Mouse (Mus musculus) heart, postnatal 0 days (tissue): Measurements from ENCODE around the gene Prg2. TPM values are rescaled to one million over a fixed set of nuclear protein-coding genes. Genes with fewer than 3 reads are reported as not detected.

Source experiments
- ATAC-seq: fragments of 200-750 bp; cut with Nextera tagmentation; 2 replicates; pipeline ENCODE4 v1.8.0; 2017; ENCODE audit warnings: low read depth, moderate number of reproducible peaks, moderate library complexity; ENCODE audit not compliant: insufficient read depth
- DNase-seq: peaks from one replicate; pipeline ENCODE4 v3.0.0-alpha.2; 2016; ENCODE audit warnings: low spot score
- H3K27ac ChIP-seq: fragments of 300-500 bp; sonication (generic); 2 replicates; pipeline ENCODE4 v1.5.1; 2014; ENCODE audit warnings: low read depth, mild to moderate bottlenecking
- H3K27me3 ChIP-seq: fragments of 300-500 bp; sonication (generic); 2 replicates; pipeline ENCODE4 v1.6.1; 2014; ENCODE audit warnings: low read length, mixed read lengths; ENCODE audit not compliant: control insufficient read depth, insufficient read depth
- H3K36me3 ChIP-seq: fragments of 300-500 bp; sonication (generic); replicated peaks from 2 replicates; pipeline ENCODE4 v1.6.1; 2014; ENCODE audit warnings: low read length, mixed read lengths; ENCODE audit not compliant: control insufficient read depth, insufficient read depth
- H3K4me1 ChIP-seq: fragments of 300-500 bp; sonication (generic); 2 replicates; pipeline ENCODE4 v1.6.1; 2014; ENCODE audit warnings: antibody characterized with exemption; ENCODE audit not compliant: control insufficient read depth, insufficient read depth
- H3K4me2 ChIP-seq: fragments of 300-500 bp; sonication (generic); 2 replicates; pipeline ENCODE4 v1.6.1; 2014; ENCODE audit warnings: low read depth, mild to moderate bottlenecking, low read length, moderate library complexity
- H3K4me3 ChIP-seq: fragments of 300-500 bp; sonication (generic); 2 replicates; pipeline ENCODE4 v1.5.1; 2014; ENCODE audit warnings: low read depth, low read length
- H3K9ac ChIP-seq: fragments of 300-500 bp; sonication (generic); replicated peaks from 2 replicates; pipeline ENCODE4 v1.6.1; 2014; ENCODE audit warnings: low read depth, low read length, mixed read lengths
- H3K9me3 ChIP-seq: fragments of 300-500 bp; sonication (generic); replicated peaks from 2 replicates; pipeline ENCODE4 v1.6.1; 2016; ENCODE audit warnings: low read length; ENCODE audit not compliant: control insufficient read depth
- CTCF ChIP-seq: IDR thresholded peaks from 2 replicates; pipeline ENCODE4 v1.5.1; 2016; ENCODE audit warnings: antibody characterized with exemption, control low read depth, low read depth
- EP300 ChIP-seq: IDR thresholded peaks from 2 replicates; pipeline ENCODE4 v1.6.1; 2016; ENCODE audit warnings: antibody characterized with exemption, low read depth
- WGBS: fragments of 180-500 bp; shearing (Covaris S2); extraction: QIAGEN DNeasy Blood & Tissue Kit; methylation state at CpG from one replicate; pipeline ENCODE4 v1.1.7; 2014; 5-methylcytosine and 5-hydroxymethylcytosine counted together
- polyA plus RNA-seq: library from polyadenylated mRNA; unstranded; fragments of >200 nt; fragmentation: Nextera tagmentation; extraction: Ambion mirVana; gene quantifications from 2 replicates; pipeline ENCODE4 v1.2.1, GENCODE M21; 2015
- total RNA-seq: library from RNA; depleted of rRNA; stranded (reverse); fragments of >200 nt; gene quantifications from 2 replicates; pipeline ENCODE4 v1.2.3, GENCODE M21; 2014; ENCODE audit warnings: low replicate concordance

Prg2 gene
- total and polyA plus RNA-seq, 2 experiments from 2014 or later = not detected

- H3K9me3 ChIP-seq = no peaks in the 10 kb centered on the region
- no peak overlapping the region for H3K9ac ChIP-seq
- WGBS = 84% methylated on average over 4 of the region's 4 CpGs
- DNase-seq = no peak
- 0 out of 2 replicates have a peak, but pooled peaks cover 5% of the 10 kb centered on the region for H3K4me1 ChIP-seq
- no peak for ATAC-seq
- no peak overlapping the region for H3K4me3 ChIP-seq
- H3K27ac ChIP-seq = no peak overlapping the region
- H3K4me2 ChIP-seq = no peak overlapping the region
- peaks cover 39% of the 10 kb centered on the region for H3K36me3 ChIP-seq
- TF ChIP-seq EP300 = no peak
- TF ChIP-seq CTCF = no peak
- no peaks in the 10 kb centered on the region for H3K27me3 ChIP-seq
Measured at GRCm38 (mm10) chr2:84941795-84942194, 38.5 kb upstream of the Prg2 start.

- no peak for ATAC-seq
- no peak overlapping the region for H3K4me2 ChIP-seq
- H3K36me3 ChIP-seq = peaks cover 76% of the 10 kb centered on the region
- DNase-seq = no peak
- no peak overlapping the region for H3K9ac ChIP-seq
- H3K4me1 ChIP-seq = no peaks in the 10 kb centered on the region
- H3K27me3 ChIP-seq = no peaks in the 10 kb centered on the region
- H3K9me3 ChIP-seq = no peaks in the 10 kb centered on the region
- no peak overlapping the region for H3K4me3 ChIP-seq
- H3K27ac ChIP-seq = no peak overlapping the region
- TF ChIP-seq CTCF (no peak), EP300 (no peak)
- 64% methylated on average over 3 of the region's 3 CpGs for whole genome bisulfite sequencing
Measured at GRCm38 (mm10) chr2:84947154-84947771, 33.0 kb upstream of the Prg2 start.

DNA sequence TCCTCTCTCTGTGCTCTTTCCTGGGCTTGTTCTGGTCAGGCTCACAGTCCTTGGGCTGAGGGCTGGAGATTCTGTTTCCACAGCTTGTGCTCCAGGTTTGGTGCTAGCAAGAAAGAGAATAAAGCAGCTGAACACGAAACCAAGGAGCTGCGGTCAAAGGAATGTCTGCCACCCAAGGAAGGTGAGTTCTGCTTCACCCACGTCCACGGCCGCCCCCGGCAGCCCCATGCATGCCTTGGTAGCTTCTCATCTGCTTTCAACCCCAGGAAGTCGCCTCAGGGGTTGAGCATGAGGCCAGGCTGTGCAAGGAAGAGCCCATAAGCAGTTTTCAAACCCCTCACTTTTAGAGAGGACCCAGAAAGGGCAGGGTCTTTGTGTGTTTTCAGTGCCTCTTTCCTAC, 32.0 kb upstream of the Prg2 start:
- peaks cover 82% of the 10 kb centered on the region for H3K36me3 ChIP-seq
- WGBS = 89% methylated on average over 7 of the region's 7 CpGs
- DNase-seq (no peak), ATAC-seq (no peak)
- H3K27ac ChIP-seq = no peak overlapping the region
- TF ChIP-seq CTCF = no peak
- no peak for TF ChIP-seq EP300
- no peak overlapping the region for H3K4me3 ChIP-seq
- no peak overlapping the region for H3K9ac ChIP-seq
- H3K9me3 ChIP-seq = no peaks in the 10 kb centered on the region
- no peaks in the 10 kb centered on the region for H3K4me1 ChIP-seq
- H3K27me3 ChIP-seq = no peaks in the 10 kb centered on the region
- no peak overlapping the region for H3K4me2 ChIP-seq

DNA sequence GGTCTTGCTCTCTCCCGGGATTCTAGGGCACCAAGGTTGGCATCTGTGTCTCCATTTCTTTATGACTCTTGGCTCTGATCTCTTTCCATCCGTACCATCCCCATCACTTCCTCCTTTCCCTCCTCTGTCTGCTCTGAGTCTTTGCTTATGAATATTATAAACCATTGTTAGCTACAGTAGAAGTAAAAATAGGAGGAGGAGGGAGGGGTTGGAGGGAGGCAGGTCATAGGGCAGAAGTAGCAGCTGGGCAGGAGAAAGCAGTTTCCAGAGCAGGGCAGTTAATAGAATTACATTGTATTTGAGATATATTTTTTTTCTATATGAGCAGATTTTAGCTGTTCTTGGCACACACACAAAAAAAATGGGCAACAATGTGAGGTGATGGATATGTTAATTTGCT, 31.5 kb upstream of the Prg2 start:
- H3K9me3 ChIP-seq = no peaks in the 10 kb centered on the region
- H3K27me3 ChIP-seq = no peaks in the 10 kb centered on the region
- no peak for DNase-seq
- no peak overlapping the region for H3K4me2 ChIP-seq
- no peak for ATAC-seq
- no peak overlapping the region for H3K27ac ChIP-seq
- H3K4me3 ChIP-seq = no peak overlapping the region
- H3K4me1 ChIP-seq = no peaks in the 10 kb centered on the region
- H3K36me3 ChIP-seq = peaks cover 87% of the 10 kb centered on the region
- WGBS = 70% methylated on average over 2 of the region's 2 CpGs
- no peak overlapping the region for H3K9ac ChIP-seq
- no peak for TF ChIP-seq EP300
- no peak for TF ChIP-seq CTCF

- 71% methylated on average over 8 of the region's 8 CpGs for WGBS
- Histone ChIP-seq H3K9ac (no peak overlapping the region), H3K36me3 (peaks cover 91% of the 10 kb centered on the region), H3K27me3 (no peaks in the 10 kb centered on the region), H3K4me1 (no peaks in the 10 kb centered on the region), H3K4me2 (no peak overlapping the region), H3K27ac (no peak overlapping the region), H3K4me3 (no peak overlapping the region), H3K9me3 (no peaks in the 10 kb centered on the region)
- ATAC-seq (no peak), DNase-seq (no peak)
- TF ChIP-seq EP300 (no peak), CTCF (no peak)
Measured at GRCm38 (mm10) chr2:84951027-84951426, 29.2 kb upstream of the Prg2 start.

GRCm38 (mm10) chr2:84952251-84952650, 28.0 kb upstream of the Prg2 start:
- H3K36me3 ChIP-seq = peaks cover 89% of the 10 kb centered on the region
- H3K4me3 ChIP-seq = no peak overlapping the region
- no peaks in the 10 kb centered on the region for H3K27me3 ChIP-seq
- no peak overlapping the region for H3K9ac ChIP-seq
- no peaks in the 10 kb centered on the region for H3K9me3 ChIP-seq
- ATAC-seq (no peak), DNase-seq (no peak)
- TF ChIP-seq EP300 (no peak), CTCF (no peak)
- H3K4me2 ChIP-seq = no peak overlapping the region
- WGBS = 82% methylated on average over 1 of the region's 1 CpGs
- no peak overlapping the region for H3K27ac ChIP-seq
- H3K4me1 ChIP-seq = no peaks in the 10 kb centered on the region
